Mouse (Mus musculus) olfactory bulb, adult 2 months (tissue): ENCODE measurements around the gene Atp4a.

Experiments
- CTCF ChIP-seq: fragments of 200-500 bp; IDR thresholded peaks from 2 replicates; pipeline ENCODE4 v1.5.1; 2012; ENCODE audit warnings: low read depth, mild to moderate bottlenecking, low read length, moderate library complexity; ENCODE audit not compliant: insufficient read depth
- POLR2A ChIP-seq: fragments of 200-500 bp; IDR thresholded peaks from 2 replicates; pipeline ENCODE4 v1.6.1; 2012; ENCODE audit warnings: mild to moderate bottlenecking, low read depth, low read length, moderate library complexity; ENCODE audit not compliant: insufficient read depth

DNA sequence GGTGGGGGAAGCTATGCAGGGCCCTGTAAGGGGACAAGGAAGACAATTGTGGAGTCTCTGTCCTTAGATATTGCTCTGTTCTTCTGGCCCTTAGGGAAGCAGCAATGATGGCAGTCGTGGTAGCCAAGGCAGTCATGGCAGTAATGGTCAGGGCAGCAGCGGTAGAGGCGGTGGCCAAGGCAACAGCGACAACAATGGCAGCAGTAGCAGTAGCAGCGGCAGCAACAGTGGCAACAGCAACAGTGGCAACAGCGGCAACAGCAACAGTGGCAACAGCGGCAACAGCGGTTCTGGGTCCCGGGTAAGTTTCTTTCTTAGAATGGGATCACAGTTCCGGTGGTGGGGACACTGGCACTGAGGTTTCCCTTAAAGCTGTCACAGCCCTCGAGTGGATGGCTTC lies 53.2 kb downstream of the Atp4a start:
- no peak for TF ChIP-seq POLR2A
- TF ChIP-seq CTCF = no peak
